Mouse (Mus musculus) liver, embryonic 11.5 days (tissue): Measurements from ENCODE around the gene Rcvrn. TPM values are rescaled to one million over a fixed set of nuclear protein-coding genes. Genes with fewer than 3 reads are reported as not detected.

ENCODE experiments used
- ATAC-seq: fragments of 200-750 bp; cut with Nextera tagmentation; replicated peaks from 2 replicates; pipeline ENCODE4 v1.8.0; 2017; ENCODE audit warnings: moderate number of reproducible peaks, mild to moderate bottlenecking, moderate TSS enrichment, moderate library complexity; ENCODE audit not compliant: low FRiP score
- DNase-seq: peaks from one replicate; pipeline ENCODE4 v3.0.0-alpha.2; 2017; ENCODE audit warnings: low spot score
- H3K27ac ChIP-seq: fragments of 300-500 bp; sonication (generic); 2 replicates; pipeline ENCODE4 v1.5.1; 2014; ENCODE audit warnings: mild to moderate bottlenecking, low read depth, low read length, control low read depth
- H3K27me3 ChIP-seq: fragments of 300-500 bp; sonication (generic); replicated peaks from 2 replicates; pipeline ENCODE4 v1.6.1; 2014; ENCODE audit warnings: low read length, mixed read lengths; ENCODE audit not compliant: control insufficient read depth, insufficient read depth
- H3K36me3 ChIP-seq: fragments of 300-500 bp; sonication (generic); 2 replicates; pipeline ENCODE4 v1.6.1; 2014; ENCODE audit warnings: mild to moderate bottlenecking, low read length, moderate library complexity, mixed read lengths; ENCODE audit not compliant: control insufficient read depth, insufficient read depth
- H3K4me1 ChIP-seq: fragments of 300-500 bp; sonication (generic); replicated peaks from 2 replicates; pipeline ENCODE4 v1.6.1; 2014; ENCODE audit warnings: low read length, mixed read lengths; ENCODE audit not compliant: control insufficient read depth, insufficient read depth
- H3K4me2 ChIP-seq: fragments of 300-500 bp; sonication (generic); 2 replicates; pipeline ENCODE4 v1.6.1; 2014; ENCODE audit warnings: mild to moderate bottlenecking, control low read depth, moderate library complexity
- H3K4me3 ChIP-seq: fragments of 300-500 bp; sonication (generic); 2 replicates; pipeline ENCODE4 v1.5.1; 2014; ENCODE audit warnings: low read depth, low read length, control low read depth
- H3K9ac ChIP-seq: fragments of 300-500 bp; sonication (generic); 2 replicates; pipeline ENCODE4 v1.6.1; 2014; ENCODE audit warnings: low read depth, low read length, control low read depth
- H3K9me3 ChIP-seq: fragments of 300-500 bp; sonication (generic); 2 replicates; pipeline ENCODE4 v1.6.1; 2016; ENCODE audit warnings: low read length, inconsistent platforms, mixed read lengths; ENCODE audit not compliant: control insufficient read depth
- WGBS: fragments of 180-500 bp; shearing (Covaris S2); extraction: QIAGEN DNeasy Blood & Tissue Kit; methylation state at CpG from one replicate; pipeline ENCODE4 v1.1.7; 2014; 5-methylcytosine and 5-hydroxymethylcytosine counted together
- polyA plus RNA-seq: library from polyadenylated mRNA; unstranded; fragments of >200 nt; fragmentation: Nextera tagmentation; extraction: Ambion mirVana; gene quantifications from 2 replicates; pipeline ENCODE4 v1.2.1, GENCODE M21; 2014

Gene Rcvrn
- polyA plus RNA-seq, 1 experiment from 2014 or later: not detected

GRCm38 (mm10) chr11:67731056-67731455 lies 35.9 kb downstream of the Rcvrn start:
- H3K9me3 ChIP-seq: no peaks in the 10 kb centered on the region
- no peak overlapping the region for H3K9ac ChIP-seq
- H3K4me1 ChIP-seq: no peaks in the 10 kb centered on the region
- WGBS: 95% methylated on average over 2 of the region's 2 CpGs
- no peak overlapping the region for H3K27ac ChIP-seq
- no peaks in the 10 kb centered on the region for H3K27me3 ChIP-seq
- no peaks in the 10 kb centered on the region for H3K36me3 ChIP-seq
- no peak overlapping the region for H3K4me3 ChIP-seq
- ATAC-seq (no peak), DNase-seq (no peak)
- H3K4me2 ChIP-seq: no peak overlapping the region

DNA sequence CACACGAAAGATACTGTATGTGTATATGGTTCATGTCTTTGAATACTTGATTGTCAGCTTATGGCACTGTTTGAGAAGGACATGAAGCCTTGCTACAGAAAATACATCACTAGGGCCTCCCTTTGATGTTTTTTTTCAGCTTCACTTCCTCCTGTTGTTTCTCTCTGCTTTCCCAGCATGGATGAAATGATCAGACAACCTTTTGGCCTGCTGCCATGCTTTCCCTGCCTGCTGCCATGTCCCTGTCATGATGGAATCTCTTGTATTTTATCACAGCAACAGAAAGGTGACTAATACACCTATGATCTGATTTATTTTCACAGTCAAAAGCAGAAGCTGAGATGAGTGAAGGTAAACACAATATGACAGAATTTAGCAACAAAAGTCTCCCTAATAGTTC lies 38.6 kb downstream of the Rcvrn start:
- Histone ChIP-seq H3K4me3 (no peak overlapping the region), H3K9me3 (no peaks in the 10 kb centered on the region), H3K4me2 (no peak overlapping the region), H3K9ac (no peak overlapping the region), H3K36me3 (no peaks in the 10 kb centered on the region), H3K27ac (no peak overlapping the region), H3K27me3 (no peaks in the 10 kb centered on the region), H3K4me1 (no peaks in the 10 kb centered on the region)
- no peak for ATAC-seq
- no peak for DNase-seq
- WGBS: 73% methylated on average over 1 of the region's 1 CpGs

GRCm38 (mm10) chr11:67734597-67734996 lies 39.5 kb downstream of the Rcvrn start:
- no peak overlapping the region for H3K27ac ChIP-seq
- H3K4me3 ChIP-seq: no peak overlapping the region
- H3K27me3 ChIP-seq: no peaks in the 10 kb centered on the region
- no peak overlapping the region for H3K9ac ChIP-seq
- H3K4me1 ChIP-seq: no peaks in the 10 kb centered on the region
- 66% methylated on average over 3 of the region's 3 CpGs for WGBS
- no peaks in the 10 kb centered on the region for H3K9me3 ChIP-seq
- DNase-seq (no peak), ATAC-seq (no peak)
- no peak overlapping the region for H3K4me2 ChIP-seq
- H3K36me3 ChIP-seq: no peaks in the 10 kb centered on the region

GRCm38 (mm10) chr11:67738345-67738744 lies 43.2 kb downstream of the Rcvrn start:
- no peak overlapping the region for H3K27ac ChIP-seq
- WGBS: 83% methylated on average over 6 of the region's 6 CpGs
- no peak overlapping the region for H3K9ac ChIP-seq
- H3K27me3 ChIP-seq: no peaks in the 10 kb centered on the region
- H3K9me3 ChIP-seq: no peaks in the 10 kb centered on the region
- no peak for ATAC-seq
- no peaks in the 10 kb centered on the region for H3K4me1 ChIP-seq
- no peak overlapping the region for H3K4me2 ChIP-seq
- H3K4me3 ChIP-seq: no peak overlapping the region
- H3K36me3 ChIP-seq: no peaks in the 10 kb centered on the region
- no peak for DNase-seq

GRCm38 (mm10) chr11:67738846-67739490 lies 43.8 kb downstream of the Rcvrn start:
- no peak for ATAC-seq
- H3K9ac ChIP-seq: no peak overlapping the region
- H3K27ac ChIP-seq: no peak overlapping the region
- no peaks in the 10 kb centered on the region for H3K27me3 ChIP-seq
- H3K4me3 ChIP-seq: no peak overlapping the region
- no peaks in the 10 kb centered on the region for H3K36me3 ChIP-seq
- no peaks in the 10 kb centered on the region for H3K9me3 ChIP-seq
- WGBS: 83% methylated on average over 5 of the region's 5 CpGs
- no peak overlapping the region for H3K4me2 ChIP-seq
- H3K4me1 ChIP-seq: no peaks in the 10 kb centered on the region
- no peak for DNase-seq

DNA sequence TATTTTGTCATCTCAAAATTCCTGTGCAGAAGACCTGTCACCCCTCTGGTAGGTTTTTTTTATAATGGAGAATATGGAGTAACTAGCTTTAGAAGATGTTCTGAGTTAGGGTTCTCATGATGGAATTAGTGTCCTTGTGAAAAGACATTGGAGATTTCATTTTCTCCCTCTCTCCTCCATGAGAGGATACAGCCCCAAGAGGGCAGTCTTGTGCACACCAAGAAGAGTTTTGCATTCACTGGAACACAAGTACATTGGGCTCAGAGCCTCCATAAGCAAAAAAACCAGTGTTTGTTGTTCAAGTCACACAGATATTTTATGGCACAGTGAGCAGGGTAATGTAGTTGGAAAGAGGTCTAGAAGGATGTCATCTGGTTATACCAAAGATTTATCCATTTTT lies 46.4 kb downstream of the Rcvrn start:
- DNase-seq (no peak), ATAC-seq (no peak)
- H3K27ac ChIP-seq: no peak overlapping the region
- H3K4me1 ChIP-seq: no peaks in the 10 kb centered on the region
- H3K9ac ChIP-seq: no peak overlapping the region
- no peaks in the 10 kb centered on the region for H3K36me3 ChIP-seq
- H3K4me3 ChIP-seq: no peak overlapping the region
- H3K27me3 ChIP-seq: no peaks in the 10 kb centered on the region
- H3K9me3 ChIP-seq: no peaks in the 10 kb centered on the region
- H3K4me2 ChIP-seq: no peak overlapping the region

Other genes starting within 250 kb of the Rcvrn start
- gene Gas7, start 239.9 kb upstream of the Rcvrn start, polyA plus RNA-seq: 2.2 and 2.3 TPM in 2 replicates
- 0.29 and 0.32 TPM in 2 replicates for gene Glp2r, start 75.8 kb downstream of the Rcvrn start, polyA plus RNA-seq
- gene Gsg1l2, start 79.3 kb downstream of the Rcvrn start, polyA plus RNA-seq: not detected in 2 replicates
- not detected in 2 replicates for gene Dhrs7c, start 102.9 kb downstream of the Rcvrn start, polyA plus RNA-seq
- 0.13 and 0.16 TPM in 2 replicates for gene Usp43, start 226.8 kb downstream of the Rcvrn start, polyA plus RNA-seq